Mouse (Mus musculus) CD4-positive helper T cell, adult 2 months (primary cell): ENCODE results near the gene Atp5k.

Source experiments
- DNase-seq: peaks from one replicate; pipeline ENCODE4 v3.0.0-alpha.2; 2012; ENCODE audit warnings: low read depth, missing footprints, low spot score

Gene Atp5k

GRCm38 (mm10) chr5:108427186-108427585 is 7.1 kb downstream of the Atp5k start:
- peak; percentile 40 for DNase-seq

- no peak for DNase-seq
Observed at GRCm38 (mm10) chr5:108423427-108423826, 10.8 kb downstream of the Atp5k start.

GRCm38 (mm10) chr5:108422741-108423140 is 11.5 kb downstream of the Atp5k start:
- no peak for DNase-seq

- DNase-seq: no peak
Observed at GRCm38 (mm10) chr5:108414711-108415110, 19.5 kb downstream of the Atp5k start.

GRCm38 (mm10) chr5:108406977-108407376 is 27.3 kb downstream of the Atp5k start:
- no peak for DNase-seq

GRCm38 (mm10) chr5:108405460-108405859 is 28.8 kb downstream of the Atp5k start:
- DNase-seq: no peak

- DNase-seq: no peak
Observed at GRCm38 (mm10) chr5:108403453-108403852, 30.8 kb downstream of the Atp5k start.

- DNase-seq: no peak
Observed at GRCm38 (mm10) chr5:108389744-108390143, 44.5 kb downstream of the Atp5k start.

GRCm38 (mm10) chr5:108388201-108388600 is 46.0 kb downstream of the Atp5k start, which contains the start of gene Pde6b:
TSS of gene Pde6b (plus strand) at chr5:108388391.
- DNase-seq: no peak

- DNase-seq: no peak
Observed at GRCm38 (mm10) chr5:108386449-108386848, 47.8 kb downstream of the Atp5k start.

- DNase-seq: no peak
Observed at GRCm38 (mm10) chr5:108385632-108386031, 48.6 kb downstream of the Atp5k start.
